Mouse (Mus musculus): ENCODE measurements around the gene Rnaseh1.

Rnaseh1 gene

GRCm38 (mm10) chr12:28667287-28667686, 17.9 kb downstream of the Rnaseh1 start:
- no peak for DNase-seq (ENCODE audit: extremely low spot score)

- DNase-seq (ENCODE audit: extremely low spot score) = no peak
These were observed 24.8 kb downstream of the Rnaseh1 start for GRCm38 (mm10) chr12:28674038-28674720.

GRCm38 (mm10) chr12:28675121-28675924, 25.9 kb downstream of the Rnaseh1 start, which contains the start of gene Adi1:
TSS of gene Adi1 (plus strand) at chr12:28675231.
- peak; percentile 88 for DNase-seq (ENCODE audit: extremely low spot score)

GRCm38 (mm10) chr12:28675925-28676209, 26.5 kb downstream of the Rnaseh1 start:
- DNase-seq (ENCODE audit: extremely low spot score) = peak; percentile 29

- no peak for DNase-seq (ENCODE audit: extremely low spot score)
These were observed 35.3 kb downstream of the Rnaseh1 start for GRCm38 (mm10) chr12:28684674-28685073.

- DNase-seq (ENCODE audit: extremely low spot score) = no peak
These were observed 36.4 kb downstream of the Rnaseh1 start for GRCm38 (mm10) chr12:28685771-28686170.

GRCm38 (mm10) chr12:28686199-28686879, 36.9 kb downstream of the Rnaseh1 start:
- DNase-seq (ENCODE audit: extremely low spot score) = no peak

- DNase-seq (ENCODE audit: extremely low spot score) = no peak
These were observed 39.6 kb downstream of the Rnaseh1 start for GRCm38 (mm10) chr12:28688996-28689395.

- no peak for DNase-seq (ENCODE audit: extremely low spot score)
These were observed 41.3 kb downstream of the Rnaseh1 start for GRCm38 (mm10) chr12:28690730-28691129.

GRCm38 (mm10) chr12:28693738-28694137, 44.3 kb downstream of the Rnaseh1 start:
- no peak for DNase-seq (ENCODE audit: extremely low spot score)

GRCm38 (mm10) chr12:28694231-28694630, 44.8 kb downstream of the Rnaseh1 start:
- DNase-seq (ENCODE audit: extremely low spot score) = no peak

- DNase-seq (ENCODE audit: extremely low spot score) = no peak
These were observed 45.4 kb downstream of the Rnaseh1 start for GRCm38 (mm10) chr12:28694776-28695175.

GRCm38 (mm10) chr12:28697821-28698595, 48.6 kb downstream of the Rnaseh1 start:
- DNase-seq (ENCODE audit: extremely low spot score) = no peak

GRCm38 (mm10) chr12:28699086-28699485, 49.7 kb downstream of the Rnaseh1 start:
- no peak for DNase-seq (ENCODE audit: extremely low spot score)

GRCm38 (mm10) chr12:28699656-28700055, 50.3 kb downstream of the Rnaseh1 start:
- peak; percentile 71 for DNase-seq (ENCODE audit: extremely low spot score)

GRCm38 (mm10) chr12:28700101-28700511, 50.7 kb downstream of the Rnaseh1 start:
- DNase-seq (ENCODE audit: extremely low spot score) = no peak

- no peak for DNase-seq (ENCODE audit: extremely low spot score)
These were observed 51.2 kb downstream of the Rnaseh1 start for GRCm38 (mm10) chr12:28700561-28701025.

GRCm38 (mm10) chr12:28701302-28701701, 51.9 kb downstream of the Rnaseh1 start:
- DNase-seq (ENCODE audit: extremely low spot score) = no peak

- peak; percentile 71 for DNase-seq (ENCODE audit: extremely low spot score)
These were observed 55.0 kb downstream of the Rnaseh1 start for GRCm38 (mm10) chr12:28704381-28704780.

GRCm38 (mm10) chr12:28705204-28705603, 55.8 kb downstream of the Rnaseh1 start:
- DNase-seq (ENCODE audit: extremely low spot score) = no peak

GRCm38 (mm10) chr12:28708154-28708553, 58.8 kb downstream of the Rnaseh1 start:
- DNase-seq (ENCODE audit: extremely low spot score) = no peak
